Mouse (Mus musculus) retina, adult 2 months (tissue): ENCODE measurements around the gene Ppp5c.

ENCODE experiments used
- DNase-seq: peaks from one replicate; pipeline ENCODE4 v3.0.0-alpha.2; 2012; ENCODE audit warnings: low read depth, low spot score

The Ppp5c gene

DNA sequence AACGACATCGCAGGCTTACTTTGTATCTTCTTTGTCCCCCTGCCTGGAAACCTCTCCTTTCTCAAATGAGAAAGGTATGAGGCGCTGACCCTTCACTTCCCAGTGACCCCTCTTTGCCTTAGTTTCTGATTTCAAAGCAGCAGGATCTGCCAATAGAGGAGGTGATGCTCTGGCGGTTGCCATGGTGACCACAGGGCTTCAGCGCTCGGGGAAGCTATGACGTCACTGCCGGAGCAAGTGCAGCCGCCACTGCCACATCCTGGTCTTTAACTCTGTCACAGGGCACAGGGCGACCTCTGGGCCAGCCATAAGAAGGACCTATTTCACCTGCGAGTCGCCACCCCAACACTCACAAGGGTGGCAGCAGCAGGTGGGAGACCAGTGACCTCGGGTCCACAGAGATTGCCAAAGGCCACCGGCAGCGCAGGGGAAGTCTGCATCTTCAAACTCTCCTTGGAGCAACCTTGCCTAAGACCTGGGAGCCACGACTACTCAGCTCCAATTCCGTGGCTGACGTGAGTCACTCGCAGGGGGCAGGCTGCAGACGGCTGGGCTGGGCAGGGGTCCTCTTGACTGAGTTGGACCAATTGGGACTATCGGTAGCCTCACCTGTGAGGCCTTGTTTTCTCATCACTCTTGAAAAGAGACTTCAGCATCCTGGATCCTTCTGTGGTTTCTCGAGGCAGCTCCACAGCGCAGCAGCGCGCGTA is 44.7 kb downstream of the Ppp5c start, which contains the start of gene Gm42372:
Gm42372 (plus strand) TSS at position 228 of the 710 bp plus-strand sequence.
- DNase-seq: peak; percentile 50

DNA sequence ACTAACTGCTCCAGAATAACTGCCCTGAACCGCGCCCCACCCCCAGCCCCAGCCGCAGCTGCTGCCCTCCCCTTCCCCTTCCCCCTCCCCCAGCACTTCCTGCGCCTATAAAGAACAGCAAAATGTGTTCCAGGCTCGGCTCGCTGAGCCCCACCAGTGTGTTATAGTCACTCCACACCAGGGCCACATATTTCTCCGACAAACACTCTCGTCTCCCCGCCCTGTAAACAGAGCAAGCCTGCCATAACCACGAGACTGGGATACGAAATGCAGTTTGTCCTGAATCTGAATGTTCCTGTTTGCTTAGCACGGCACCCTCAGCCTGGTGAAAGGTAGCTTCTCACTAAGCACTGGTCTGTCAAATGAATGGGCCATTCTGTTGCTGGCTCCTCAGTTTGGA is 47.4 kb downstream of the Ppp5c start:
- no peak for DNase-seq

DNA sequence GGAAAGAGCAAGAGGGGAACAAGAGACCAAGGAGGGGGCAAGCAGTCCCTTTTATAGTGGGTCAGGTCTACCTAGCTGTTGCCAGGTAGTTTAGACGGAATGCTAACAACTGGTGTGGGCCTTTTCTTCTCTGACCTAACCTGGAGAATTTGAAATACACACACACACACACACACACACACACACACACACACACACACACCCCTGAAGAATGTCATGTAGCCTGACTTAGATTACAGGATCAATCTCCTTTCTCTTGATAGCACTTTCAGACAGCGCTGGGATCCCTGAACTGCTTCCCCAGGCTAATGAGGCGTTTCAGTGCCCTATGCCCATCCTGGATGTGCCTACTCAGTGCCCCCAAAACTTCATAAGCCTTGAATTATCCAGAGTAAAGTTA is 49.1 kb downstream of the Ppp5c start:
- DNase-seq: no peak

DNA sequence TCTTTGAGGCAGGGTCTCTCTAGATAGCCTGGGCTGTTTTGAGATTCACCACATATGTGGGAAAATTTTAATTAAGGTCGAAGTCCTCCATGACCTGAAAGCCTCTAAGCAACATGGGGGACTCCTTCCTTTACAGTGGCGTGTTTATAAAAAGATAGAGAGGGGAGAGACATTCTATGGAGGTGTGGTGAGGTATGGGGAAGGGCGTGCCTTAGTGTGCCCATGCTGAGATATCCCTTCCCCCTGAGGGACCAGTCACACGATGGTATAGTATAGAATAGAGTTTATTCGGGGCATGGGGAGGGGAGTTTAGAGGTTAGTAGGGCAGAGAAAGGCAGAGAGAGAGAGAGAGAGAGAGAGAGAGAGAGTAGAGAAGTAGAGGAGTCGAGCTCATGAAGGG is 49.6 kb downstream of the Ppp5c start:
- no peak for DNase-seq

DNA sequence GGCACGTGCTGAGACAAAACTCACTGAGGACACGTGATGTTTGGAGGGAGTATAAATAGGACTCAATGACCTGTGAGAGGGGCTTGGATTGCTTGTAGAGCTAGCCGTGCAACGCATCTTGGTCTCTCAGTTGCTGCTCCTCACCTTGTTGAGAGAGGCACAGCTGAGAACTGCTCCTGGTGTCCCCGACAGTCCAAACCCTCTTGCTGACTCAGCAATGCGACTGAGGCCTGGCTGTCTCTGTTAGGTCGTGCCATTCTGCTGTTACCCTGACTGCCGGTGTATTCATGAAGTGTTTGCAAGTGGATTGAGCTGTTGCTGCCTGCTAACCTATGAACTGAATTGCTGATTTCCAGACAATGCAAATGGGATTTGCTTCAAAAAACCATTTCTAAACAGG is 51.4 kb downstream of the Ppp5c start:
- no peak for DNase-seq

DNA sequence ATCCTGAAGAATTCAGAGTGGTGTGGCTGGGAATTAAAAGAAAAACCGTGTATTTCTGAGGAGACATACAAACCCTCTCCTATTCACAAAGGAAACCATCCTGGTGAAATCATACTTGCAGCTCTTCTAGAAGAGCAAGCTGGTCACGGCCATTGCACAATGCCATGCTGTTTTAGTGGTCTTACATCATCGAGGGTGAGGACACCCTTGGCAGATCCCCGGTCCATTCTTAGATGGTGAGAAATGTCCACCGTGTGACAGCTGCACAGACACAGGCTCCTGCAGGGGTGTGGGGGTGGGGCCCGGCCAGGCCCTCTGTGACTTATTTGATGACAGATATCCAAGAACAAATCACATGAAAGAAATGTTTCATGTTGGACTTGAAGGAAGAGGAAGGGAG is 53.7 kb downstream of the Ppp5c start:
- DNase-seq: no peak

DNA sequence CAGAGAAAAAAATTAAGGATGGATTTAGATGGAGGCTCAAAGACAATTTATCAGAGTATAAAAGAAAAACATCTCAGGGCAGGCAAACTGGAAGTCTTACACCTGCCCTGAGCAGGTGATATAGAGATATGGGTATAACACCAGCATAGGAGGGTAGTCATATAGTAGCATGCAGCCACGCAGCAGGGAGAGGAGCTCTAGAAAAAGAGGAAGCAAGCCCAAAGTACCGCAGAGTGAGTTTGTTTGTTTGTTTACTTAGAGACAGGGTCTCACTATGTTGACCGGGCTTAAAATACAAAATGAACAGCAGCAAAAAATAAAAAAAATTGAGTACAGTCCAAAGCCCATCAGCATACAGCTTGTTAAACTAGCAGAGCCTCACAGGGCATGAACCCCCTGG is 56.6 kb downstream of the Ppp5c start:
- DNase-seq: no peak

DNA sequence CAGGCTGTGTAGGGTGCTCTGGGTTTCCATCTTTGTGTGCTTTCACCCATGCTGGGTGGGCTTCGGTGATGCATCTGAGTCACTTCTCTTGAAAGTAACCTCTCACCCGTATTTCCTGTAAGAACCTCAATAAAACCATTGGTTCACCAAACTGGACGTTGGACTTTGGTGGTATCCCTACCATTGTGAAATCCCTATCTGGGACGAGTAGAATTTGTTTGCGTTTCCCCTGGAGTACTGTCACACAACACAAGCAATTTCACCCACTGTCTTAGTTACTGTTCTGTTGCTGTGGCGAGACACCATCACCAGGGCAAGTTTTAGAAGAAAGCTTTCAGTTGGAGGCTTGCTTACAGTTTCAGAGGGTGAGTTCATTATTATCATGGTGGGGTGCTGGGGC is 59.3 kb downstream of the Ppp5c start:
- DNase-seq: no peak

DNA sequence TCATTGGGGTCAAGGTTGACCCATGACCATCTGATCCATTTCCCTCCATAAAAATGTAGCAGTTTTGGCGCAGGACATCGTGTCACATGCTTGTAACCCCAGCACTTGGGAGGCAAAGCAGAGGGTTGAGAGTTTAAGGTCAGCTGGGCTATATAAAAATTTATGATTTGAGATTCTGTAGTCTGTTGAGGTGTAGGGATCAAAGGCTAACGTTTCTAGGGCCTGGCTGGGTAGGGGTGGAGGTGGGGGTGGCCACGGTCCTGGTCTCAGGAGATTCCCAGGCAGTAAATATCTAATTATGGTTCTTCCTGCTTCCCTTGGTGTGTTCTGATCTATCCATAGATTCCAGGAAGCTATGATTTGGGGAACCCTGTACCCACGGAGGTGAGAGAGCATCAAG is 66.0 kb downstream of the Ppp5c start:
- DNase-seq: no peak

- DNase-seq: peak; percentile 60
Measured at GRCm38 (mm10) chr7:16959539-16960187, 68.1 kb downstream of the Ppp5c start, which contains the start of gene Pnmal1. Pnmal1 (plus strand) TSS chr7:16959679.

DNA sequence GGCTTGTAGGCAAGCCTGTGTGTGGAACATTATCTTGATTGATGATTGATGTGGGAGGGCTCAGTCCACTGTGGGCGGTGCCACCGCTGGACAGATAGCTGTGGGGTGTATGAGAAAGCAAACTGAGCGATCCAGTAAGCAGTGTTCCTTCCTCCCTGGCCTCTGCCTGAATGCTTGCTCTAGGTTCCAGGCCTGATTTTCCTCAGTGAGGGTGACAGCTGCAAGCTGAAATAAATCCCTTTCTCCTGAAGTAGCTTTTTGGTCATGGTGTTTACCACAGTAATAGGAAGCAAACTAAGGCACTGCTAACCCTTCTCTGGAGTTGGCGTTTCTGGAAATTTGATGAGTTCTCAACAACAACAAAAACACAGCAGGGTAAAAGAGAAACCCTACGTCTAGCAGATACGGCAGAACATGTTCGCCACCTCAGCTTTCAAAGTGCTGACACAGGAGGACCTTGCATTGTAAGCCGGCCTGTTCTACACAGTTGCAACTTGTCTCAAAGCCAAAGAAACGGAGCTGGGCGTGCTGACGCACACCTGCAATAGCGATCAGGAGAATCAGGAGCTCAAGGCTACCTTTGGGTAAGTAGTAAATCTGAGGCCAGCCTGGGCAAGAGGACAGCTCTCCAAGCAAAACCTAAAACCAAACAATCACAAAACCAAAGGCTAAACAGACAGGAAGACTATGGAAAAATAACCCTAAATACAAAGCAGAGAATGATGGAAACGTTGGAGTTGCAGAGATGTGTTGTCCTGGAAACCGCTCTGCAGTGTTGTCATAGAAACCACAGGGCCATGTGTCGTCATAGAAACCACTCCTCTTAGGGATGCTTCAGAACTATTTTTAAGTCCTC is 71.1 kb downstream of the Ppp5c start:
- no peak for DNase-seq

- no peak for DNase-seq
Measured at GRCm38 (mm10) chr7:16955712-16956111, 72.0 kb downstream of the Ppp5c start.
